Mouse (Mus musculus) Patski (cell line): ENCODE results near the gene Topbp1. TPM values are rescaled to one million over a fixed set of nuclear protein-coding genes. Genes with fewer than 3 reads are reported as not detected.

ENCODE experiments used
- ATAC-seq: fragments of 100-300 bp; one replicate; pipeline ENCODE4 v1.8.0; 2021
- CTCF ChIA-PET: fragments of 350-600 bp; sonication (Branson Sonifier 250); formaldehyde crosslinking; loops from one replicate; lab custom pipeline; 2022; ENCODE audit warnings: inconsistent platforms; lab: Charles Lee
- POLR2A ChIA-PET: fragments of 350-600 bp; sonication (Branson Sonifier 250); formaldehyde crosslinking; loops from one replicate; lab custom pipeline; 2022; ENCODE audit warnings: antibody characterized with exemption, inconsistent platforms; lab: Charles Lee
- DNase-seq: peaks from one replicate; pipeline ENCODE4 v3.0.0-alpha.2; 2011; ENCODE audit warnings: low read depth, low spot score
- H3K27me3 ChIP-seq: fragments of 371-371 bp; one replicate; pipeline ENCODE4 v1.5.1; 2021
- CTCF ChIP-seq: fragments of 100-300 bp; IDR thresholded peaks from one replicate; pipeline ENCODE4 v1.5.1; 2021
- in situ Hi-C: fragments of 300-500 bp; cut with MboI; formaldehyde crosslinking; loops from 3 replicates; pipeline ENCODE4 v1.11.1; 2018; ENCODE audit warnings: low pct_unique_long_range_greater_than_20kb, mixed read lengths
- polyA plus RNA-seq: library from polyadenylated mRNA; unstranded; gene quantifications from one replicate; pipeline ENCODE4 v1.2.3, GENCODE M21; 2021

Topbp1 gene
- polyA plus RNA-seq, 1 experiment from 2014 or later: 56.9 TPM

DNA sequence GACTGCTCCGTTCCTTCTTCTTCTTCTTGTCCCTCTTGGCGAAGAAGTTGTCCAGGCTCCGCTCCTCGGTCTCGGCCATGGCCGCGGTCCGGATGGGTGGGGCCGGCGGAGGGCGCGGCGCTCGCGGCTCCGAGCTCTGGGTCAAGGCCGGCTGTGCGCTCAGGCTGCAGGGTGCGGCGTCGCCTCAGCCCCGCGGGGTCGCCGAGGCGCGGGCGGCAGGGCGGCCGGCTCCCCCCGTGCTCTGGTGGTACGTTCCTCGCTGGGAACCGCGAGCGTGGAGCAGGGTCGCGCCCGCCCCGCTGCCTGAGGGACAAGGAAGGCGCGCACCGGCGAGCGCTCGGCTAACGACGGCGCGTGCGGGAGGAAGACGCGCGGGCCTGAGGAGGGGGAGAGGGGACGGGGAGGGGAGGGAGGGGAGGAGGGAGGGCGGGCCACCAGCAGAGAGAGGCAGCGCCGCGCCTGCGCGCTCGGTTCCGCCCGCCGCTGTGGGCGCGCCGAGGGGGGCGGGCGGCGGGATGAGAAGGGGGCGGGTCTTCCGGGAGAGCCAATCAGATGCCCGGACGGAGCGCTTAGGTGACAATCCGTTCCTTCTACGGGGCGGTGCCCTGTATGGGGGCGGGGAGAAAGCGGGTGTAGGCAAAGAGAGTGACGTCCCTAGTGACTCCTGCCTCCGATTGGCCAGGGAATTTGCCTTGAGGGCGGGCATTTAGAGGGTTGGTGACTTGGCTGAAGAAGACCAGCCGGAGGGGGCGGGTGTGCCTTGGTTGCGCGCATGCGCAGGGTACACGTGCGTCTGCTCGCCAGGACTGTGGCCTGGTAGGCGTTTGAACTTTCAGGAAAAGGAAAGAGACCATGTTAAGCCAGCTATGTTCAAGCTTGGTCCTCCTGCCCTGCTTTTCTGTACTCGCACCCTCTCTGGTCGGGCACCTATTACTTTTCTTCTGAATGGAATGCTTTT, 60.6 kb downstream of the Topbp1 start, which contains the start of gene Cdv3:
Gene Cdv3 (minus strand): TSS at position 551 of the 958 bp plus-strand sequence.
- no peaks in the 10 kb centered on the region for H3K27me3 ChIP-seq
- ATAC-seq: peak; percentile 97
- DNase-seq: peak; percentile 98
- in situ Hi-C loops: loop anchor here (25.0 kb wide), 1 partner anchor 647 kb away; the partner anchor contains the start of gene Nphp3
- ChIA-PET CTCF (no interaction called here), POLR2A (interaction anchor here (0.7 to 1.2 kb wide), 2 partner anchors 66 to 158 kb away, joined by 3 to 4 read pairs; no protein-coding TSS in a partner anchor)
- TF ChIP-seq CTCF: no peak

- CTCF ChIA-PET: no interaction called here
- in situ Hi-C loops: loop anchor here (25.0 kb wide), 1 partner anchor 646 kb away; the partner anchor contains the start of gene Nphp3
- TF ChIP-seq CTCF: no peak
- POLR2A ChIA-PET: no interaction called here
- H3K27me3 ChIP-seq: no peaks in the 10 kb centered on the region
- ATAC-seq (no peak), DNase-seq (no peak)
Measured at GRCm38 (mm10) chr9:103366356-103366755, 61.3 kb downstream of the Topbp1 start.

DNA sequence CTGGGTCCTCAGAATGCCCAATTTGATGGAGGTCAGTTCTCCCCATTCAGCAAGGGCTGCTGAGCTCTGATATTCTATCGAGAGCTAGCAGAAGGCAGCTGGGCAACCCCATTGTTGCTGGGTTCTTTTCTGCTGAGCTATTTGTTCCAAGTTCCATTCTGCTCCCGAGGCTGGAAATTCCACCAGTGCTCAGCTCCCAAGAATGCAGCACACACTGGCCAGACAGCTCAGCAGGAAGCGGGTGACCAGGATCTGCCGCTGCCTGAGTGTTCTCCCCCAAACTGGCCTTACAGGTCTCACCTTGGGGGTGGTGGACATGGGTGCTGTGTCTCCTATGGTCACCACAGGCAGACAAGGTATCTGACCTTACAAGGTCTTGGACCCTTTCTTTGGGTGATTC, 64.9 kb downstream of the Topbp1 start:
- POLR2A ChIA-PET: no interaction called here
- CTCF ChIA-PET: no interaction called here
- in situ Hi-C loops: loop anchor here (5.0 to 25.0 kb wide), 2 partner anchors 72 to 642 kb away; partner anchors contain the start of gene Nphp3
- no peaks in the 10 kb centered on the region for H3K27me3 ChIP-seq
- TF ChIP-seq CTCF: no peak
- DNase-seq: no peak
- no peak for ATAC-seq

- ChIA-PET CTCF (no interaction called here), POLR2A (interaction anchor here (0.7 kb wide), 1 partner anchor 20 kb away, joined by 7 read pairs; no protein-coding TSS in a partner anchor)
- in situ Hi-C loops: loop anchor here (5.0 to 25.0 kb wide), 2 partner anchors 70 to 640 kb away; partner anchors contain the start of gene Nphp3
- TF ChIP-seq CTCF: no peak
- ATAC-seq: peak; percentile 42
- H3K27me3 ChIP-seq: no peaks in the 10 kb centered on the region
- no peak for DNase-seq
Measured at GRCm38 (mm10) chr9:103372271-103373010, 67.4 kb downstream of the Topbp1 start.

- ATAC-seq: peak; percentile 70
- DNase-seq: no peak
- H3K27me3 ChIP-seq: no peaks in the 10 kb centered on the region
- CTCF ChIA-PET: interaction anchor here (1.7 to 1.8 kb wide), 2 partner anchors 17 to 114 kb away, joined by 4 to 5 read pairs; no protein-coding TSS in a partner anchor
- in situ Hi-C loops: no loop called here
- no peak for TF ChIP-seq CTCF
- POLR2A ChIA-PET: interaction anchor here (0.6 kb wide), 1 partner anchor 19 kb away, joined by 4 read pairs; no protein-coding TSS in a partner anchor
Measured at GRCm38 (mm10) chr9:103376346-103377320, 71.6 kb downstream of the Topbp1 start.

DNA sequence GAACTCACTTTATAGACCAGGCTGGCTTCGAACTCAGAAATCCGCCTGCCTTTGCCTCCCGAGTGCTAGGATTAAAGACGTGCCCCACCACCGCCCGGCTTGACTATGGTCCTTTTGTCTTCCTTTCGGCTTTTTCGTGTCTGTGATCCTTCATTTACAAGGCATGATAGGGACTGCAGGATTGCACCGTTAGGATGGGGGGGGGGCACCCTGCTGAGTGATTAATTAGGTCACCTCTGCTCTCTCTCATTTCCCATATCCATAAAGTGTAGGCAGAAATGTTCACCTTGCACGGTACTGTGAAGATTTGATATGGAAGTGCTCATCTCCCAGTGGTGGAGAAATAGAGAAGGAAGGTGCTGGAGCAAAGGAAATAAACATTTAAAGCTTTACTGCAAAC, 73.7 kb downstream of the Topbp1 start:
- no peaks in the 10 kb centered on the region for H3K27me3 ChIP-seq
- TF ChIP-seq CTCF: no peak
- ChIA-PET POLR2A (no interaction called here), CTCF (interaction anchor here (1.1 kb wide), 1 partner anchor 14 kb away, joined by 3 read pairs; no protein-coding TSS in a partner anchor)
- DNase-seq: no peak
- in situ Hi-C loops: no loop called here
- ATAC-seq: no peak

DNA sequence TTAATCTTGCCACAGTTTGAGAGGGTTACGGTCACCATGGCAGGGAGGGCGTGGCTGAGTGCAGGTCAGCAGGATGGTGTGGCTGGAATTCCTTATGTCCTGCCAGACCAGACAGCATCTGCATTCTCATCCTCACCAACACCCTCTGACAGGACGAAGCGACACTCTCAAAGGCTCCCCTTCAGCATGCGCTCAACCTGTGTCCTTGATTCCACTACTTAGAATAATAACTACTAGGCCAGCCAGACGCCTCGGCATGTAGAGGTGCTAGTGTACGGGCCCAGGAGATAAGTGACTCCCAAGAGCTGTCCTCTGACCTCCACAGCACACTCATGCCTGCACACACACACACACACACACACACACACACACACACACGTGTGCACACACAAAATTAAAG, 74.2 kb downstream of the Topbp1 start:
- ATAC-seq (no peak), DNase-seq (no peak)
- H3K27me3 ChIP-seq: no peaks in the 10 kb centered on the region
- POLR2A ChIA-PET: no interaction called here
- CTCF ChIA-PET: interaction anchor here (1.2 kb wide), 1 partner anchor 14 kb away, joined by 3 read pairs; no protein-coding TSS in a partner anchor
- in situ Hi-C loops: no loop called here
- TF ChIP-seq CTCF: no peak

- no peak for DNase-seq
- TF ChIP-seq CTCF: no peak
- no peak for ATAC-seq
- ChIA-PET POLR2A (interaction anchor here (1.2 kb wide), 1 partner anchor 9 kb away, joined by 3 read pairs; no protein-coding TSS in a partner anchor), CTCF (interaction anchor here (1.3 kb wide), 1 partner anchor 38 kb away, joined by 3 read pairs; no protein-coding TSS in a partner anchor)
- in situ Hi-C loops: no loop called here
- H3K27me3 ChIP-seq: no peaks in the 10 kb centered on the region
Measured at GRCm38 (mm10) chr9:103380566-103380965, 75.6 kb downstream of the Topbp1 start.

DNA sequence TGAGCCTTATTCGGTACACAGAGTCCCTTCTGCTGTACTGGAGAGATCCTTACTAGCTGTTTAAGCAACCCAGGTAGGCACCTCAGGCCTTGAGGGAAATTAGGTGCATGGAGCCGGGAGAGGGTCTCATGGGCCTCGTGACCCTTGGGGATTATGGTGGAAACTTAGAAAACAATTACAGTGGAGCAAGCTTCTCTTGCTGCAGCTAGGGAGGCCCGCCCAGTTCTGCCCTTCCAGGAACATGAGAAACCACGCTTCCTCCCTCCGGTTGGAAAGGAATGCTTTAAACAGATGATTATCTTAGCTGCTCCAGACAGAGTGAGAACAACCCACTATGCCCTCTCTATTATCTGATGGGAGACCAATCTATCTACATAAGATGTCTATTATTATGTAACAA, 78.0 kb downstream of the Topbp1 start:
- no peaks in the 10 kb centered on the region for H3K27me3 ChIP-seq
- no peak for TF ChIP-seq CTCF
- ChIA-PET POLR2A (no interaction called here), CTCF (no interaction called here)
- ATAC-seq: no peak
- DNase-seq: no peak
- in situ Hi-C loops: no loop called here
